Mouse (Mus musculus) retina, postnatal 7 days (tissue): ENCODE measurements at regions not wholly inside any gene's neighbourhood (a gene's known extent, or its start where the extent isn't known, plus 50 kb on each side); places are given as distances from the start of the nearest gene placed in this dataset.

Experiments used
- DNase-seq: peaks from one replicate; pipeline ENCODE4 v3.0.0-alpha.2; 2012; ENCODE audit warnings: low read depth, low spot score

DNA sequence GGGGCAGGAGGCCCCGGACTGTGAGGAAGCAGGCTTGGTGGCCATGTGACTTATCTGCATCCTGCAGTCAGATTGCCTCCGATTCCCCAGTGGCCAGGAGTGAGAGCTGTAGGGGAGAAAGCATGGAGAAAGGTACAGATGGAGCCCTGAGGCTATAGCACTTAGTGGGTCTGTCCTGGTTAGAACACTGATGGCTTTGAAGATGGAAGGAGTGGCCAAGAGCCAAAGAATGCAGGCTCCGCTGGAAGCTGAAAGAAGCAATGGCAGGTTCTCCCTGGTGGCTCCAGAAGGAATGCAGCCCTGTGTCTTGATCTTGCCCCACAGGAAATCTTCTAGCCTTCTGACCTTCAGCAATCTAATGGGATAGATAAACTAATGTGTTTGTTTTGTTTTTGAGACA, 926.3 kb downstream of the 4930447A16Rik start:
- no peak for DNase-seq

- DNase-seq = no peak
Measured at GRCm38 (mm10) chr15:38353371-38353770, 928.0 kb downstream of the 4930447A16Rik start.

DNA sequence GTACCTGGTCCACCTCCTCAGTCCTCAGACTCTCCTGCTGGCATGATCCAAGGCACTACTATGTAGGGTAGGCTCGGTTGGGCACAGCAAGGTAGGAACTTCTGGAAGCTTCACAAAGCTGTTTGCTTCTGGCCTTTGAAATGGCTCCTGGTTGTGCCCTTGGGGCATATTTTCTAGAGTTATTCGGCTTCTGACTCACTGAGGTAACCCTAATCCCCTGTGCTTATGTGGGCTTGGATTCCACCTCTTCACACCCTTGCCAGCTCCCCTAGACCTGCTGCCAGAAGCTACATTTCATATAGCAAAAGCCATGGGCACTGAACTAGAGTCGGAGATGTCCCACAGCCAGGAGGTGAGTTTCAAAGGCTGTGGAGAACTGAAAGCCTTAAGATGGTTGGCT, 933.7 kb downstream of the 4930447A16Rik start:
- no peak for DNase-seq

DNA sequence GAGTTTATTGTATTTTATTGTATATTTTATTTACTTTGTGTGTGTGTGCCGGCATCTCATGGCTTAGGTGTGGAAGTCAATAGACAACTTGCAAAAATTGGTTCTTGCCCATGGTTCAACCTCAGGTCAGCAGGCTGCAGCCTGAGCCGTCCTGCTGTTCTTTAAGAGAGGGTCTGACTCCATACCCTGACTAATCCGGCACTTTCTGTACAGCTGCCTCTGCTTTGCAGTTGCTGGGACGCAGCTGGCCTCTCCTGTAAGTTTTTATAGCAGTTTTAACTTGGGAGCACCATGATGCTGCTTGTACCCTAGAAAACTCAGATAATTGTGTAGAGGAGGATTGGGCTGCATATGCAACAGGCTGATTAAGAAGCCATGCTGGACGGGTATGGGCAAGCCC, 938.2 kb downstream of the 4930447A16Rik start:
- DNase-seq = no peak

- no peak for DNase-seq
Measured at GRCm38 (mm10) chr15:38364014-38364413, 938.7 kb downstream of the 4930447A16Rik start.

DNA sequence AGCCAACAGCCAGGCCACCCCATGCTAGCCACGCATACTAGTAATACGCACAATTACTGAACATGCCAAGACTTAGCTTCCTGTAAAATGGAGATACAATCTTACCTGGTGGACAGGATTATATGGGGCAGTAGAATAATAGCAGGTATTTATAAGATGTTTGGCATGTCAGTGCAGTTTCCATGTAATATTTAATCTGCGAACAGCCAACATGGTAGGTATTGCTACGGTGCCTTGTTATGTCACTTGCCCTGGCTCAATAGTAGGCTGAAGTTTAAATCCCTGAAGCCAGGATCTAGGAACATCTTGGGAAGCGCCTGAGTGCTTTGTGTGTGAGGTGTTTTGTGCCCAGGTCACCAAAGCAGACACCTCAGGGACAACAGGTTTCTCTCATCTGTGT, 942.3 kb downstream of the 4930447A16Rik start:
- DNase-seq = no peak

- DNase-seq = no peak
Measured at GRCm38 (mm10) chr15:38368291-38368690, 942.9 kb downstream of the 4930447A16Rik start.

GRCm38 (mm10) chr15:38371404-38372090, 946.2 kb downstream of the 4930447A16Rik start:
- no peak for DNase-seq

- peak; percentile 11 for DNase-seq
Measured at GRCm38 (mm10) chr15:38373797-38374196, 948.4 kb downstream of the 4930447A16Rik start.

- no peak for DNase-seq
Measured at GRCm38 (mm10) chr15:38374786-38375185, 949.4 kb downstream of the 4930447A16Rik start.

DNA sequence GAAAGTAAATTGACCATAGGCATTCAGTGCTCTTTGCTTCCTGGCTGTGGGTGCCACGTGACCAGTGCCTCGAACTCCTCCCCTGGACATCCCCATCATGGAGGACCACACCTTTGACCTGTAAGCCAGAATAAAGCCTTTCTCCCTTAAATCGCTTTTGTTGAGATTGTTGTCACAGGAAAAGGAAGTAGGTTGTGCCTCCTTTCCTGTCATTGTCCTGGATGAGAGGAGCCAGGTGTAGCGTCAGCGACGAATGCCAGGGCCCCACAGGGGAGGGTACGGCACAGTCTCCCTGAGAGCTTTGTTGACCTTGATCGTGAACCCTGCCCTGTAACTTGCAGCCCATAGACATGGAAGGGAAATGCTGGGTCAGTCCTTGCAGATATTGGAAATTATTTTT, 952.8 kb downstream of the 4930447A16Rik start:
- DNase-seq = no peak

DNA sequence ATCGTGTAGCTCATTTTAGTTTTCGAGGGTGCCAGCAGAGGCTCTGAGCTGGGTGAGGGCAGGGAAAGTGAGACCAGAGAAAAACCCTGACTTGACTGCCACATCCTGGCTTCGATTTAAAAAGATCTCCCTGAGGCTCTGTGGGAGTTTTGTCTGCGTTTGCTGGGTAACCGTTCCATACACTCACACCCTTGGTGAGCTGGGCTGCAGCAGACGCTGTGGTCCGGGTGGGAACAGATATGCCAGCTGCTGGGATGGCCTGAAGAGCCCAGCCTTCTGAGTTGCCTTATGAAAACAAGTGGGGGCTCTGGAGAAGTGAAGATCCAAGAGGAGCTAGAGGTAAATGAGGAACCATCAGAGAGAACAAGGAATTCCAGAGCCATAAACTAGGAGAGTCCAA, 962.3 kb downstream of the 4930447A16Rik start:
- DNase-seq = no peak

- DNase-seq = no peak
Measured at GRCm38 (mm10) chr15:38388436-38388835, 963.1 kb downstream of the 4930447A16Rik start.

DNA sequence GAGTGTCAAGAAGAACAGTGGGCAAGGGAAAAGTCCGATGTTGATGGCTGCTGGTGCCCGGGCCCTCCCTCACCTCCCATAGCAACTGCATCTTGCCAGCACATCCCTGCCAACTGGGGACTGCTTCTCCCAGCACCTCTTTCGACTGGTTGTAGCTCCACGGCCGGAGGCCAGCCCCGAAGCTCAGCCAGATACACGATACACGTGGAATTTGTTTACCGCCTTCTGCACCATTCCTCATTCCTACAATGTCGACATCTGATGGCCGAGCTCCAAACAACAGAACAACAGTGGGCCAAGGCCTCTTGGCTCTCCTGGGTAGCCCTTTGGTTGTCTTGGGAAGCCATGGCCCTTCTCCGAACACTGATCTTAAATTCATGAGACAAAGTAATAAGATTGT, 965.1 kb downstream of the 4930447A16Rik start:
- no peak for DNase-seq

DNA sequence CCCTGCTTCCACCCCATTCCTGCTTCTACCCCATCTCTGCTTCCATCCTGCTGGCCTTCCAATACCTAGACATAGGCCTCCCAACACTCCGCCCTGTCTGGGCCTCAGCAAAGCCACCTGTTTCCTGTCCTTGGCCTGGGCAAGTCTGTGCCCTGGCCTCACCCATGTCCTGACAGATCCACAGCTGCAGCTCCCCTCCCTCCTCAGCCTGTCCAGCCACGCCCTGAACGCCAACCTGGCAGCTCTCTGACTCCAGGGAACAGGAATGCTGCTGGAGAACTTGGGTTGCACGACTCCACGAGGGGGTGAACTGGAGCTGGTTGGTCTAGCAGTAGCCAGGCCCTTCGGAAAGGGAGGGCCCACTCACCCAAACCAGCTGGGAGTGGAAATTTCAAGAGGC, 966.1 kb downstream of the 4930447A16Rik start:
- no peak for DNase-seq

GRCm38 (mm10) chr15:38391860-38392259, 966.5 kb downstream of the 4930447A16Rik start:
- DNase-seq = no peak

- DNase-seq = no peak
Measured at GRCm38 (mm10) chr15:38392441-38393149, 967.2 kb downstream of the 4930447A16Rik start.

DNA sequence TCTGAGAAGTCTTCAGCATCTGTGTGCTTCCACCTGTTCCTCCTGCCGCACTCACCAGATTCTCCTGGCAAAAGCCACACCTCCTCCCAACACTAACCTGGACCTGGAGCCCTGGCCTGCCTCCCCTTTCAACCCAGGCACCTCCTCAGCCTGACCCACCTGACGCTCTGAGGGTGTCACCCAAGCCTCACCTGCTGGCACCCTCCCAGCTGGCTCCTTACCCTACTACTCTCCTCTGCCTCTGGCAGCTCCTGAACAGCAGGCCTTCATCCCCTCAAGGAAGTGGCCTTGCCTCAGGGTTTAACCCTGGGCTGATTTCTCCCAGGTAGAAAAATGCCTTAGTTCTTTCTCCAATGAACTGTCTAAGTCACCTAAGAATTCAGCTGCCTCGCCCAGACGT, 973.5 kb downstream of the 4930447A16Rik start:
- DNase-seq = no peak

DNA sequence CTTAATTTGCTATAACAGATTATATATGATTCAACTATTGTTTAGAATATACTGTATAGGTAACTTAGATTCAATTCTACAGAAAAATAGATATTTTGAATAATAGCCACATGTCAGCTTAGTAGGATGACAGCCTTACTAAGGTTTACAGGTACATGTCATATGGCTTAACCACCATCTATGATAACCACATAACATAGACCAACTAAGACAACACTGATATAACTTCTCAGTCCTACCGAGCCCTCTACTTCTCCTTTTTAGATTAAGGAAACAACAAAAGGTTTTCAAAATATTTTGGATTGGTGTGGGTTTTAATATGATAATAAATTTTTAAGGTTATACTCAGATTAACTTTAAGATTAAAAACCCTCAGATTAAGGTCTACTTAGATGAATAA, 977.4 kb downstream of the 4930447A16Rik start:
- no peak for DNase-seq

- DNase-seq = no peak
Measured at GRCm38 (mm10) chr15:38403760-38404375, 978.5 kb downstream of the 4930447A16Rik start.

DNA sequence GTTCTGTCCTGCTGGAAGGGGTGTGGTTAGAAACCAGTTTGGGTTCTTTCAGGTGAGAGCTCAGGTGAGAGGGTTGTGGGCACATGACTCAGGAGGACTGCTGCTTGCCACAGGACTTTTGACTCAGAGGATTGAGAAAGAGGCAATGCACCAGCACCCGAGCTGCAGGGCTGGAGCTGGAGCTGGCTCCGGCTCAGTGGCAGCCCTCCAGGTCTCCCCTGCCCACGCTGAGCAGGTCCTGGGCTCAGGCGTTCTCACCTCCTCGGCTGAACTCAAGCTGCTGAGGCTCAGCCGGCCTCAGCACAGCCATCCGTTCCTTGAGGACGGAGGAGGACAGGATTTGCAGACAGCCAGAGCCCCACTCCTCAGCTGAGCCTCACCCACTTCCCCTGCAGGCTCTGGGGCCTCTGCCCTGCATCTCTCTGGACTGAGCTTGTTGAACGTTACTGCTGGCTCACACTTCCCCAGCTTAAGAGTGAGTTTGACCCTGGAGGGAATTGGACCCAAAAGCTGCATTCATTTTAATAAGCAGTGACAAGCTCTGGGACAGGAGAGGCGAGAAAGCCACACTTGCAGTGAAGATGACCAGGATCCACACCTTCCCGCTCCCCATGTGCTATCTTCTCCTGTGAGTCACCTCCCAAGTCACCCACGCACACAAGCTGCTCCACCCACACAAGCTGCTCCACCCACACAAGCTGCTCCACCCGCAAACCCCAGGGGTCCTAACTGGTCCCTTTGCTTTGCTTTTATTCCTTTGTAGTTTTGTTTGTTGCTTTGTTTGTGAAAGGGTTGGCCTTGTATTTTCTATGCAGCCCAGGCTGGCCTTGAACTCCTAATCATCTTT, 981.0 kb downstream of the 4930447A16Rik start:
- DNase-seq = no peak

DNA sequence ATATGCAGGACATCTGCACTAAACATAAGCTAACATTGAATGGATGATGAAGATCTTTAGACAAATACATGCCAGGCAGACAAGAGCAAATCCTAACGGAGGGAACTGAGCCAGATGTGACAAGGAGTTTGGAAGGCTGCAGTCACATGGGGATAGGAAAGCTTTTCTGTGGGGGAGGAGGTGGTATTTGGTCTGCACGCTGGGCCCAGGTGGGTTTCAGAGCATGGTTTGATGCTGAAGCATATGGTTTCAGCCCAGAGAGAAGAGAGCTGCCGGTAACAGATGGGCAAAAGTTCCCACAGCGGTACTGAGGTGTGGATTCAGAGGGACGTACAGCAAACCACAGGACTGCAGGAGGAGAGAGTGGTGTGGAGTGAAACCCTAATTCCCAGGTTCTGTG, 982.1 kb downstream of the 4930447A16Rik start:
- no peak for DNase-seq
